Mouse (Mus musculus): ENCODE measurements around the gene Olfr64. TPM values are rescaled to one million over a fixed set of nuclear protein-coding genes. Genes with fewer than 3 reads are reported as not detected.
A peak's percentile ranks its signal among the peaks of the same experiment; 100 is the strongest.

Olfr64 gene
- not detected in 2 replicates for polyA plus RNA-seq (2015; fragmentation: Nextera tagmentation; extraction: Ambion mirVana)

DNA sequence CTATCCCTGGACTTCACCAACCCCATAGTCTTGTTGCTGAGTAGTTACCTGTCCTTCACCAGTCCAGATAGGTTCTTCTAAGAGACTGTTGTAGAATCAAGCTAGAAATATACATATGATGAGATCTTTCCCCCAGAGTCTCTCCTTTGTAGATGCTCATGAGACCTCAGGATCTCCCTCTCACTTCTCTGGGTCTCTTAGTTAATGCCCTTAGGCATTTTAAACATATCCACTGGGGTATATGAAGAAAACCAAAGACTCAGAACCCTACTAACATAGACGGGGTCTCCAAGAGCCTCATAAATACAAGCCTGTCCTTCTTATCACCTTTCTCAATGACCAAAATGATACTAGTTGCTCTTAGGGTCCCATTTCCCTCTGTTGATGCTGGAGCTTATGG, at the start of gene Olfr64:
Gene Olfr64, minus strand, starts transcription at position 101 of the 400 bp plus-strand sequence.
- ATAC-seq (ENCODE audit: low read depth) = no peak
- WGBS = 69% methylated on average over 1 of the region's 1 CpGs
- Histone ChIP-seq H3K4me3 (ENCODE audit: low read length) (no peak within 1 kb of the TSS), H3K4me1 (replicated peaks; ENCODE audit: control insufficient read depth, insufficient read depth, low read length) (no peaks in the 10 kb centered on the region), H3K36me3 (ENCODE audit: control insufficient read depth, insufficient read depth, low read length) (no peaks in the 10 kb centered on the region), H3K9me3 (ENCODE audit: control insufficient read depth, low read length) (no peaks in the 10 kb centered on the region), H3K27ac (ENCODE audit: low read length) (no peak within 1 kb of the TSS), H3K4me2 (ENCODE audit: low read depth, low read length) (no peak within 1 kb of the TSS), H3K9ac (ENCODE audit: low read length) (no peak within 1 kb of the TSS), H3K27me3 (ENCODE audit: control insufficient read depth, insufficient read depth, low read depth, low read length) (no peaks in the 10 kb centered on the region)

DNA sequence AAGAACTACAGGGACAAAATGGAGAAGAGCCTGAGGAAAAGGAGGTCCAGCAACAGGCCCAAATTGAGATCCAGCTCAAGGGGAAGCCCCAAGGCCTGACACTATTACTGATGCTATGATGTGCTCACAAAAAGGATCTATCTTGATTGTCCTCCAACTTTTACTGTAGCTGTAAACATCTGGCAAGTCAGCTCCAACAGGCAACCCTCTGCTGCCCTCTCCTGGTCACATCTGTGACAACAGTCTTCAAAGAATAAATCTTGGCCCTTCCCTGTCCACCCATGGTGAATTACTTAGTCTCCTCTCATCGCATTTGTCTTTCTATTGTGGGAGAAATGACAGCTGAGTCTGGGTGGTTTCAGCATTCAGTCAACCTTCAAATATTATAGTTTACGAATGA, 48.4 kb upstream of the Olfr64 start:
- Histone ChIP-seq H3K4me3 (ENCODE audit: low read length) (no peak overlapping the region), H3K27me3 (ENCODE audit: control insufficient read depth, insufficient read depth, low read depth, low read length) (no peaks in the 10 kb centered on the region), H3K27ac (ENCODE audit: low read length) (no peak overlapping the region), H3K9me3 (ENCODE audit: control insufficient read depth, low read length) (no peaks in the 10 kb centered on the region), H3K36me3 (ENCODE audit: control insufficient read depth, insufficient read depth, low read length) (no peaks in the 10 kb centered on the region), H3K4me2 (ENCODE audit: low read depth, low read length) (no peak overlapping the region), H3K9ac (ENCODE audit: low read length) (no peak overlapping the region), H3K4me1 (replicated peaks; ENCODE audit: control insufficient read depth, insufficient read depth, low read length) (no peaks in the 10 kb centered on the region)
- no peak for ATAC-seq (ENCODE audit: low read depth)
- 29% methylated on average over 2 of the region's 2 CpGs for WGBS

DNA sequence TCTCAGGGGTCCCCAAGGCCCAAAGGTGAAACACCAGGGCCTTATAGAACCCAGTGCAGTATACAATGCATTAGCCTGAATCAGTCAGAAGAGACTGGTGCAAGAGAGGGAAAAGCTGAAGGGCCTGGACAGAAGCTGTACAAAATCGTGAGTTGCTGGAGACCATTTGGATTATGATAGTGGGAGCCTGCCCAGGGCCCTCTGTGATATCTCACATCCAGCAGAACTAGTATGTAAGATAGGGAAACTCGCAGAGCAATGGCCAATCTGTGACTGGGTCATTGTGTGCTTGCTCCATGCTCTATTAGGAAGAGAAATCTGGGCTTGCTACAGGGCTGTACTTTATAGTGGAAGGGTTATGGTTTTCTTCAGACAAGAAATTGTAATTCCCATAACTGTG, 40.0 kb upstream of the Olfr64 start, which contains the start of gene Olfr632:
Gene Olfr632, plus strand, starts transcription at position 84 of the 400 bp plus-strand sequence.
- 62% methylated on average over 2 of the region's 2 CpGs for WGBS
- Histone ChIP-seq H3K9ac (ENCODE audit: low read length) (no peak within 1 kb of the TSS), H3K27ac (ENCODE audit: low read length) (no peak within 1 kb of the TSS), H3K27me3 (ENCODE audit: control insufficient read depth, insufficient read depth, low read depth, low read length) (no peaks in the 10 kb centered on the region), H3K4me2 (ENCODE audit: low read depth, low read length) (no peak within 1 kb of the TSS), H3K4me3 (ENCODE audit: low read length) (no peak within 1 kb of the TSS), H3K9me3 (ENCODE audit: control insufficient read depth, low read length) (no peaks in the 10 kb centered on the region), H3K36me3 (ENCODE audit: control insufficient read depth, insufficient read depth, low read length) (no peaks in the 10 kb centered on the region), H3K4me1 (replicated peaks; ENCODE audit: control insufficient read depth, insufficient read depth, low read length) (no peaks in the 10 kb centered on the region)
- ATAC-seq (ENCODE audit: low read depth) = no peak

- Histone ChIP-seq H3K36me3 (ENCODE audit: control insufficient read depth, insufficient read depth, low read length) (no peaks in the 10 kb centered on the region), H3K4me3 (ENCODE audit: low read length) (no peak within 1 kb of the TSS), H3K4me1 (replicated peaks; ENCODE audit: control insufficient read depth, insufficient read depth, low read length) (no peaks in the 10 kb centered on the region), H3K4me2 (ENCODE audit: low read depth, low read length) (no peak within 1 kb of the TSS), H3K27me3 (ENCODE audit: control insufficient read depth, insufficient read depth, low read depth, low read length) (no peaks in the 10 kb centered on the region), H3K9me3 (ENCODE audit: control insufficient read depth, low read length) (no peaks in the 10 kb centered on the region), H3K9ac (ENCODE audit: low read length) (no peak within 1 kb of the TSS), H3K27ac (ENCODE audit: low read length) (no peak within 1 kb of the TSS)
- no peak for ATAC-seq (ENCODE audit: low read depth)
Measured at GRCm38 (mm10) chr7:103928525-103928924, 34.2 kb upstream of the Olfr64 start, which contains the start of gene Olfr631. Gene Olfr631, plus strand, starts transcription at chr7:103928825.

DNA sequence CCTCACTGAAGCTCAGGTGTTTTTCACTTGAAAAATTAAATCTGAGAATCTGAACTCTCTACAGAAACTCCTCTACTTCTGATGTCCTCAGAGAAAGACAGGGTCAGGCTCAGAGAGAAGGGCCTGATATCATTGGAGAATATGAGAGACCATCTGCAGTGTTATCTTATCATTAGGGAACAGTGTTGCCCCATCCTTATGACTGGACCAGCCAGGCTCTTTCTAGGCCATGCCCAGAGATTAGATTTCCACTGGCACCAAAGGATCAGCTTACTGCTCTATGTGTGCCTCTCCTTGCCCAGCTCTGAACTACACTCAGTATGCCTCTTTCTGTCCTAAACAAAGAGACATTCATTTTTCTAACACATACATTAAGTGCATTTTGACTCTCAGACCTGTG, 21.1 kb upstream of the Olfr64 start:
- H3K4me3 ChIP-seq (ENCODE audit: low read length) = no peak overlapping the region
- H3K27ac ChIP-seq (ENCODE audit: low read length) = no peak overlapping the region
- H3K4me1 ChIP-seq (replicated peaks; ENCODE audit: control insufficient read depth, insufficient read depth, low read length) = no peaks in the 10 kb centered on the region
- no peak for ATAC-seq (ENCODE audit: low read depth)
- no peak overlapping the region for H3K9ac ChIP-seq (ENCODE audit: low read length)
- H3K36me3 ChIP-seq (ENCODE audit: control insufficient read depth, insufficient read depth, low read length) = no peaks in the 10 kb centered on the region
- no peaks in the 10 kb centered on the region for H3K27me3 ChIP-seq (ENCODE audit: control insufficient read depth, insufficient read depth, low read depth, low read length)
- H3K9me3 ChIP-seq (ENCODE audit: control insufficient read depth, low read length) = no peaks in the 10 kb centered on the region
- H3K4me2 ChIP-seq (ENCODE audit: low read depth, low read length) = no peak overlapping the region

GRCm38 (mm10) chr7:103912969-103913511, 18.8 kb upstream of the Olfr64 start:
- Histone ChIP-seq H3K9me3 (ENCODE audit: control insufficient read depth, low read length) (no peaks in the 10 kb centered on the region), H3K4me2 (ENCODE audit: low read depth, low read length) (no peak overlapping the region), H3K4me1 (replicated peaks; ENCODE audit: control insufficient read depth, insufficient read depth, low read length) (no peaks in the 10 kb centered on the region), H3K27ac (ENCODE audit: low read length) (no peak overlapping the region), H3K9ac (ENCODE audit: low read length) (no peak overlapping the region), H3K4me3 (ENCODE audit: low read length) (no peak overlapping the region), H3K27me3 (ENCODE audit: control insufficient read depth, insufficient read depth, low read depth, low read length) (no peaks in the 10 kb centered on the region), H3K36me3 (ENCODE audit: control insufficient read depth, insufficient read depth, low read length) (no peaks in the 10 kb centered on the region)
- 32% methylated on average over 8 of the region's 8 CpGs for WGBS
- ATAC-seq (ENCODE audit: low read depth) = no peak

GRCm38 (mm10) chr7:103910047-103910446, 15.8 kb upstream of the Olfr64 start:
- ATAC-seq (ENCODE audit: low read depth) = peak; percentile 52
- WGBS = 6% methylated on average over 3 of the region's 3 CpGs
- H3K27ac ChIP-seq (ENCODE audit: low read length) = no peak overlapping the region

GRCm38 (mm10) chr7:103903187-103903586, 8.9 kb upstream of the Olfr64 start, which contains the start of gene Olfr65:
Gene Olfr65, plus strand, starts transcription at chr7:103903487.
- Histone ChIP-seq H3K9ac (ENCODE audit: low read length) (no peak within 1 kb of the TSS), H3K9me3 (ENCODE audit: control insufficient read depth, low read length) (no peaks in the 10 kb centered on the region), H3K4me1 (replicated peaks; ENCODE audit: control insufficient read depth, insufficient read depth, low read length) (no peaks in the 10 kb centered on the region), H3K4me2 (ENCODE audit: low read depth, low read length) (no peak within 1 kb of the TSS), H3K27ac (ENCODE audit: low read length) (no peak within 1 kb of the TSS), H3K27me3 (ENCODE audit: control insufficient read depth, insufficient read depth, low read depth, low read length) (no peaks in the 10 kb centered on the region), H3K4me3 (ENCODE audit: low read length) (no peak within 1 kb of the TSS), H3K36me3 (ENCODE audit: control insufficient read depth, insufficient read depth, low read length) (no peaks in the 10 kb centered on the region)
- ATAC-seq (ENCODE audit: low read depth) = no peak
- WGBS = 69% methylated on average over 2 of the region's 2 CpGs

More at GRCm38 (mm10) chr7:103910047-103910446, 15.8 kb upstream of the Olfr64 start:
- H3K36me3 ChIP-seq (ENCODE audit: control insufficient read depth, insufficient read depth, low read length) = no peaks in the 10 kb centered on the region
- no peaks in the 10 kb centered on the region for H3K9me3 ChIP-seq (ENCODE audit: control insufficient read depth, low read length)
- no peak overlapping the region for H3K4me2 ChIP-seq (ENCODE audit: low read depth, low read length)
- H3K27me3 ChIP-seq (ENCODE audit: control insufficient read depth, insufficient read depth, low read depth, low read length) = no peaks in the 10 kb centered on the region
- no peaks in the 10 kb centered on the region for H3K4me1 ChIP-seq (replicated peaks; ENCODE audit: control insufficient read depth, insufficient read depth, low read length)
- no peak overlapping the region for H3K4me3 ChIP-seq (ENCODE audit: low read length)
- no peak overlapping the region for H3K9ac ChIP-seq (ENCODE audit: low read length)

DNA sequence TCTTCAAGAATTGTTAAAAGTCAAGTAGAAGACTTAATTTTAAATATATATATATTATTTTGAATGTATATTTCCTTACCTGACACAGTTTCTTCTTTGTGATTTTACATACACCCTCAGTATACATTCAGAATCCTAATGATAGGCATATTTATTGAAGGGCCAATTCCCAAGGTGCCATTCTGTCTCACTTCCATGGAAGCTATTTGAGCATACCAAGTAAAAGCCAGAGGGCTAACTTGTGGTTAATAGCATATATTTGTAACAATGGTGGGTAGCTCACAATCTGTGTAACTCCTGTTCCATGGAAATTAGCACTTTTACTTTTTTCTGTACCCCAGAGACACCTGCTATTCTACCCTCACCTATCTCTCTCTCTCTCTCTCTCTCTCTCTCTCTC, 8.1 kb downstream of the Olfr64 start, which contains the start of gene Olfr66:
Gene Olfr66, minus strand, starts transcription at position 101 of the 400 bp plus-strand sequence.
- Histone ChIP-seq H3K4me2 (ENCODE audit: low read depth, low read length) (no peak within 1 kb of the TSS), H3K4me3 (ENCODE audit: low read length) (no peak within 1 kb of the TSS), H3K27ac (ENCODE audit: low read length) (no peak within 1 kb of the TSS), H3K9ac (ENCODE audit: low read length) (no peak within 1 kb of the TSS), H3K27me3 (ENCODE audit: control insufficient read depth, insufficient read depth, low read depth, low read length) (no peaks in the 10 kb centered on the region), H3K4me1 (replicated peaks; ENCODE audit: control insufficient read depth, insufficient read depth, low read length) (no peaks in the 10 kb centered on the region), H3K36me3 (ENCODE audit: control insufficient read depth, insufficient read depth, low read length) (no peaks in the 10 kb centered on the region), H3K9me3 (ENCODE audit: control insufficient read depth, low read length) (no peaks in the 10 kb centered on the region)
- no peak for ATAC-seq (ENCODE audit: low read depth)

DNA sequence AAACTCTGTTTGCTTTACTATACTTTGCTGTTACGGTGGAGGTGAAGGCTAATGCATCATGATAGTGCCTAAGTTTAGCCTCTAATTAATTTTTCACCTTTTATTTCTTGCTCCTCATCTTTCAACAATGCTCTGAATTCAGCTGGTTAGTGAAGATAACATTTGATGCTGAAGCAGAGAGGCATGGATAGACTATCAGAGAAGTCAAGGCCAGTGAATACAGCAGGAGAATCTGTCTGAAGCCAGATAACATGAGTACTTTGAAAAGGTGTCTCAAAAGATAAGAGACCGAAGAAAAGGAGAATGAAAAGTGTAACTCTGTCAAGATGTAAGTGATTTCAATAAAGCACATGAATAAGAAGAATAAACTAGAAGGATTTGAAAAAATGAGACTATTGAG, 17.2 kb downstream of the Olfr64 start:
- Histone ChIP-seq H3K27me3 (ENCODE audit: control insufficient read depth, insufficient read depth, low read depth, low read length) (no peaks in the 10 kb centered on the region), H3K4me3 (ENCODE audit: low read length) (no peak overlapping the region), H3K27ac (ENCODE audit: low read length) (no peak overlapping the region), H3K36me3 (ENCODE audit: control insufficient read depth, insufficient read depth, low read length) (no peaks in the 10 kb centered on the region), H3K9me3 (ENCODE audit: control insufficient read depth, low read length) (no peaks in the 10 kb centered on the region), H3K9ac (ENCODE audit: low read length) (no peak overlapping the region), H3K4me2 (ENCODE audit: low read depth, low read length) (no peak overlapping the region), H3K4me1 (replicated peaks; ENCODE audit: control insufficient read depth, insufficient read depth, low read length) (no peaks in the 10 kb centered on the region)
- 62% methylated on average over 2 of the region's 2 CpGs for WGBS
- ATAC-seq (ENCODE audit: low read depth) = no peak
